Comparison of ENCODE assay signal across 26 mouse cellular contexts in the genomic region with DNA sequence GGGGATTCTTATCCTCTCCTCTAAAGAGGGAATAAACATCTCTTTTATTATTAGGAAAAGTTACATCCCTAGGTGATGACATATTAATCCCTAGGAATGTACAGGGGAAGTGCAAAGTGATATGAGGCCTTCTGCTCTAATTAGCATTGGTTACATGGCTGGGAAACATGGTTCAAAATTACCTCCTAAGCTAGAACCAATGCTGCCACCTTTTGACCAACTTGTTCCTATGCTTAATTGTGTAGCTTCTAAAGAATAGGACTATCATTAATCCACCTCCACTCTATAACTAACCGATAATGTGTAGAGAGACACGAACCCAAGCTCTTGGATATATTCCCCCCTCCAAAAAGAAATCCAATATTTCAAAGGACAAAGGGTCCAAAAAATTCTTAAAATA. TPM values are rescaled to one million over a fixed set of nuclear protein-coding genes. Genes with fewer than 3 reads are reported as not detected.
DNase-seq lines count a peak whose midpoint lies in the region; ATAC-seq and TF ChIP-seq lines count a peak whose summit lies in the region.
"Had no signal": no experiment of that assay in that cellular context is flagged by ENCODE, and none has a peak within 500 bp of the region (broad histone marks: within the 10 kb centered on the region; RNA-seq: fewer than 3 reads in every experiment).

No protein-coding gene starts in this region.

- no peak overlapping the region for H3K4me3 ChIP-seq in intestine, postnatal 0 days (ENCODE audit: low read depth, low read length)
- H3K4me3 ChIP-seq in intestine, embryonic 16.5 days (ENCODE audit: low read length): no peak overlapping the region
- no peak overlapping the region for H3K4me3 ChIP-seq in liver, postnatal 0 days (ENCODE audit: low read depth, low read length)
- no peak overlapping the region for H3K4me3 ChIP-seq in liver, embryonic 12.5 days
- no peak overlapping the region for H3K4me3 ChIP-seq in CH12.LX (replicated peaks in 1 of 3; ENCODE audit: low read depth in 2 of 3, low read length in 2 of 3, poor library complexity in 1 of 3)
- H3K4me3 ChIP-seq: forebrain, embryonic 15.5 days; intestine, embryonic 15.5 days; limb, embryonic 13.5 days; midbrain, embryonic 15.5 days; myocyte had no signal

- no peak for TF ChIP-seq POLR2A in CH12.LX (IDR thresholded peaks at IDR 0.05; ENCODE audit: low read depth, low read length)
- no peak for TF ChIP-seq POLR2A in brain, embryonic 14.5 days (IDR thresholded peaks at IDR 0.05; ENCODE audit: borderline replicate concordance, extremely low read depth, insufficient read depth, insufficient read length, poor library complexity, severe bottlenecking)

- no peak for ATAC-seq in intestine, postnatal 0 days
- no peak for ATAC-seq in intestine, embryonic 16.5 days
- no peak for ATAC-seq in liver, postnatal 0 days
- ATAC-seq in liver, embryonic 12.5 days: no peak
- ATAC-seq: activated CD4-positive, CD25-positive, alpha-beta regulatory T cell, adult 4 months; forebrain, embryonic 15.5 days; intestine, embryonic 15.5 days; midbrain, embryonic 15.5 days had no signal

- peak; percentile 53 for TF ChIP-seq RAD21 in CH12.LX (IDR thresholded peaks at IDR 0.05; ENCODE audit: low read depth, low read length)

- dilution Hi-C loops in CH12.LX (cut with MboI; ENCODE audit: extremely low pct_ligation_motif_present, extremely low pct_unique_long_range_greater_than_20kb, low sequenced_read_pairs): no loop called here

- peak; percentile 65 for TF ChIP-seq CTCF in intestine, postnatal 0 days (IDR thresholded peaks at IDR 0.05; ENCODE audit: low read depth)
- TF ChIP-seq CTCF in liver, postnatal 0 days (IDR thresholded peaks at IDR 0.05; ENCODE audit: low read depth): peak; percentile 26; the same call in 1 of the 2 replicates
- TF ChIP-seq CTCF in CH12.LX (conservative IDR thresholded peaks at IDR 0.05 in 1 of 2, IDR thresholded peaks at IDR 0.05 in 1 of 2; ENCODE audit: low read depth in 2 of 2, low read length in 2 of 2): peak in 1 of 2 experiments; percentile 59; a peak in 2 of 4 replicates
- TF ChIP-seq CTCF in brain, embryonic 14.5 days (IDR thresholded peaks at IDR 0.05; ENCODE audit: borderline replicate concordance, extremely low read depth, insufficient read depth, insufficient read length): no peak

- H3K27ac ChIP-seq in intestine, postnatal 0 days (ENCODE audit: low read depth, low read length): no peak overlapping the region
- no peak overlapping the region for H3K27ac ChIP-seq in intestine, embryonic 16.5 days (ENCODE audit: low read length)
- H3K27ac ChIP-seq in liver, postnatal 0 days (ENCODE audit: low read depth): no peak overlapping the region
- H3K27ac ChIP-seq in liver, embryonic 12.5 days: no peak overlapping the region
- H3K27ac ChIP-seq in CH12.LX (ENCODE audit: insufficient read depth, low read depth): no peak overlapping the region
- H3K27ac ChIP-seq: forebrain, embryonic 15.5 days; hindbrain, embryonic 14.5 days; intestine, embryonic 15.5 days; limb, embryonic 13.5 days; midbrain, embryonic 15.5 days had no signal

- H3K4me1 ChIP-seq in intestine, postnatal 0 days (replicated peaks; ENCODE audit: control insufficient read depth, insufficient read depth, low read length): no peaks in the 10 kb centered on the region
- no peaks in the 10 kb centered on the region for H3K4me1 ChIP-seq in intestine, embryonic 16.5 days (ENCODE audit: control insufficient read depth, insufficient read depth, low read length)
- H3K4me1 ChIP-seq in liver, postnatal 0 days (ENCODE audit: insufficient read depth): no peaks in the 10 kb centered on the region
- H3K4me1 ChIP-seq in liver, embryonic 12.5 days: no peaks in the 10 kb centered on the region
- H3K4me1 ChIP-seq in CH12.LX (ENCODE audit: control insufficient read depth in 1 of 2, insufficient read depth in 2 of 2): no peaks in the 10 kb centered on the region
- H3K4me1 ChIP-seq: forebrain, embryonic 15.5 days; intestine, embryonic 15.5 days; limb, embryonic 13.5 days; midbrain, embryonic 15.5 days had no signal

- no peak for DNase-seq in liver, postnatal 0 days
- peak; percentile 7 for DNase-seq in CH12.LX (ENCODE audit: extremely low read depth)
- peak; percentile 4 for DNase-seq in brain, embryonic 14.5 days (ENCODE audit: low read depth)
- DNase-seq in urinary bladder, postnatal 14 days (ENCODE audit: low spot score): no peak
- DNase-seq: adrenal gland, postnatal 14 days; cerebellum, adult 18-20 months; cerebellum, postnatal 25 days; embryo, embryonic 11 days; kidney, postnatal 25 days; thymus, postnatal 36 days had no signal

- TF ChIP-seq EP300 in liver, postnatal 0 days (IDR thresholded peaks at IDR 0.05; ENCODE audit: low read depth): no peak
- TF ChIP-seq EP300 in CH12.LX (IDR thresholded peaks at IDR 0.05; ENCODE audit: low read length): no peak

- H3K9me3 ChIP-seq in intestine, postnatal 0 days (ENCODE audit: control insufficient read depth): no peaks in the 10 kb centered on the region
- H3K9me3 ChIP-seq in intestine, embryonic 16.5 days (ENCODE audit: control insufficient read depth, low read length): no peaks in the 10 kb centered on the region
- no peaks in the 10 kb centered on the region for H3K9me3 ChIP-seq in liver, postnatal 0 days (ENCODE audit: low read length)
- H3K9me3 ChIP-seq in liver, embryonic 12.5 days (replicated peaks): no peaks in the 10 kb centered on the region
- no peaks in the 10 kb centered on the region for H3K9me3 ChIP-seq in CH12.LX (replicated peaks; ENCODE audit: low read length)
- H3K9me3 ChIP-seq: forebrain, embryonic 15.5 days; intestine, embryonic 15.5 days; limb, embryonic 13.5 days; midbrain, embryonic 15.5 days had no signal

- WGBS in intestine, postnatal 0 days: 87% methylated on average over 2 of the region's 2 CpGs
- whole genome bisulfite sequencing in intestine, embryonic 16.5 days: 91% methylated on average over 2 of the region's 2 CpGs
- WGBS in liver, postnatal 0 days (ENCODE audit: insufficient replicate concordance): 66% methylated on average over 2 of the region's 2 CpGs
- 70% methylated on average over 2 of the region's 2 CpGs for WGBS in liver, embryonic 12.5 days (ENCODE audit: insufficient replicate concordance)

- no peaks in the 10 kb centered on the region for H3K79me2 ChIP-seq in CH12.LX (replicated peaks; ENCODE audit: control insufficient read depth, extremely low read depth, insufficient read depth, poor library complexity, severe bottlenecking)

- H3K27me3 ChIP-seq in intestine, postnatal 0 days (replicated peaks; ENCODE audit: control insufficient read depth, insufficient read depth, low read length): no peaks in the 10 kb centered on the region; the same call in 1 of the 2 replicates
- H3K27me3 ChIP-seq in intestine, embryonic 16.5 days (replicated peaks; ENCODE audit: control insufficient read depth, insufficient read depth, low read length): no peaks in the 10 kb centered on the region
- H3K27me3 ChIP-seq in liver, postnatal 0 days (ENCODE audit: insufficient read depth, low read length): 0 out of 2 replicates have a peak, but pooled peaks cover 3% of the 10 kb centered on the region
- H3K27me3 ChIP-seq in liver, embryonic 12.5 days (replicated peaks): no peaks in the 10 kb centered on the region
- no peaks in the 10 kb centered on the region for H3K27me3 ChIP-seq in CH12.LX (replicated peaks)
- H3K27me3 ChIP-seq: forebrain, embryonic 15.5 days; intestine, embryonic 15.5 days; limb, embryonic 13.5 days; midbrain, embryonic 15.5 days had no signal

- in situ Hi-C loops in CH12.LX (cut with MboI; ENCODE audit: low pct_ligation_motif_present, low pct_unique_long_range_greater_than_20kb, low sequenced_read_pairs): loop anchor here (25.0 kb wide), 1 partner anchor 282 kb away; no protein-coding TSS in a partner anchor

- no peak overlapping the region for H3K4me2 ChIP-seq in intestine, postnatal 0 days (replicated peaks; ENCODE audit: low read depth)
- H3K4me2 ChIP-seq in intestine, embryonic 16.5 days (ENCODE audit: low read depth, low read length): no peak overlapping the region
- no peak overlapping the region for H3K4me2 ChIP-seq in liver, postnatal 0 days (ENCODE audit: low read depth, low read length)
- no peak overlapping the region for H3K4me2 ChIP-seq in liver, embryonic 12.5 days
- no peak overlapping the region for H3K4me2 ChIP-seq in CH12.LX (ENCODE audit: insufficient read depth, low read depth, poor library complexity, severe bottlenecking)
- H3K4me2 ChIP-seq: forebrain, embryonic 15.5 days; heart, embryonic 11.5 days; hindbrain, embryonic 14.5 days; intestine, embryonic 15.5 days; limb, embryonic 13.5 days; midbrain, embryonic 15.5 days had no signal

- H3K9ac ChIP-seq in intestine, postnatal 0 days (ENCODE audit: low read depth, low read length): no peak overlapping the region
- no peak overlapping the region for H3K9ac ChIP-seq in intestine, embryonic 16.5 days (ENCODE audit: low read depth, low read length)
- no peak overlapping the region for H3K9ac ChIP-seq in liver, postnatal 0 days (replicated peaks)
- no peak overlapping the region for H3K9ac ChIP-seq in liver, embryonic 12.5 days
- no peak overlapping the region for H3K9ac ChIP-seq in CH12.LX (ENCODE audit: insufficient read depth, low read depth)
- H3K9ac ChIP-seq: forebrain, embryonic 15.5 days; hindbrain, embryonic 14.5 days; intestine, embryonic 15.5 days; limb, embryonic 13.5 days; midbrain, embryonic 15.5 days had no signal

- no peaks in the 10 kb centered on the region for H3K36me3 ChIP-seq in intestine, postnatal 0 days (ENCODE audit: control insufficient read depth, insufficient read depth)
- no peaks in the 10 kb centered on the region for H3K36me3 ChIP-seq in intestine, embryonic 16.5 days (ENCODE audit: control insufficient read depth, insufficient read depth, low read length)
- H3K36me3 ChIP-seq in liver, postnatal 0 days (replicated peaks; ENCODE audit: insufficient read depth, low read length): no peaks in the 10 kb centered on the region
- H3K36me3 ChIP-seq in liver, embryonic 12.5 days: no peaks in the 10 kb centered on the region
- no peaks in the 10 kb centered on the region for H3K36me3 ChIP-seq in CH12.LX (replicated peaks in 1 of 2; ENCODE audit: control insufficient read depth in 1 of 2, insufficient read depth in 1 of 2, low read length in 1 of 2)
- H3K36me3 ChIP-seq: forebrain, embryonic 15.5 days; intestine, embryonic 15.5 days; limb, embryonic 13.5 days; midbrain, embryonic 15.5 days had no signal

RNA-seq across cellular contexts. Expression of a gene that starts 3.4 kb away (rescaled TPM):
- polyA plus RNA-seq in intestine, postnatal 0 days (2015; fragmentation: Nextera tagmentation; extraction: Ambion mirVana): 0.12 TPM in 1 of 2 replicates, not detected in the other
- polyA plus RNA-seq in intestine, embryonic 16.5 days (2015; fragmentation: Nextera tagmentation; extraction: Ambion mirVana): 0.10 TPM in 1 of 2 replicates, not detected in the other
- not detected in 2 replicates for polyA plus RNA-seq in liver, postnatal 0 days (2015; fragmentation: Nextera tagmentation; extraction: Ambion mirVana)
- polyA plus RNA-seq in liver, embryonic 12.5 days (2016; fragmentation: Nextera tagmentation; extraction: Ambion mirVana): 0.07 TPM in 1 of 2 replicates, not detected in the other
- total RNA-seq in CH12.LX (2012; rRNA removed) (not detected in 2 replicates), CH12.LX (2014; rRNA removed) (not detected in 2 replicates)
- not detected in 2 replicates for polyA plus RNA-seq in CH12.LX (2012; ENCODE audit: insufficient read length, low read depth)
- polyA plus RNA-seq in brain, embryonic 14.5 days (2012; rRNA removed): 0.26 and 0.39 TPM in 2 replicates
- total RNA-seq: adrenal gland, postnatal 14 days; left cerebral cortex, postnatal 14 days; megakaryocyte, adult 5-6 weeks had no signal
- polyA plus RNA-seq: activated CD4-positive, CD25-positive, alpha-beta regulatory T cell, adult 4 months; hindbrain, embryonic 14.5 days; intestine, embryonic 15.5 days; liver, embryonic 16.5 days; midbrain, embryonic 15.5 days had no signal

RNA-seq across cellular contexts. Expression of a gene that starts 43.8 kb away (rescaled TPM):
- polyA plus RNA-seq in intestine, postnatal 0 days (2015; fragmentation: Nextera tagmentation; extraction: Ambion mirVana): 1.4 and 2.0 TPM in 2 replicates
- polyA plus RNA-seq in intestine, embryonic 16.5 days (2015; fragmentation: Nextera tagmentation; extraction: Ambion mirVana): 1.3 and 1.5 TPM in 2 replicates
- 0.02 and 0.04 TPM in 2 replicates for polyA plus RNA-seq in liver, postnatal 0 days (2015; fragmentation: Nextera tagmentation; extraction: Ambion mirVana)
- polyA plus RNA-seq in liver, embryonic 12.5 days (2016; fragmentation: Nextera tagmentation; extraction: Ambion mirVana): 0.08 and 0.14 TPM in 2 replicates
- not detected in 2 replicates for total RNA-seq in CH12.LX (2012; rRNA removed)
- not detected in 2 replicates for total RNA-seq in CH12.LX (2014; rRNA removed)
- polyA plus RNA-seq in CH12.LX (2012; ENCODE audit: insufficient read length, low read depth): not detected in 2 replicates
- 0.01 and 0.03 TPM in 2 replicates for polyA plus RNA-seq in brain, embryonic 14.5 days (2012; rRNA removed)
- total RNA-seq: layer of hippocampus, postnatal 14 days; left cerebral cortex, postnatal 14 days; megakaryocyte, adult 5-6 weeks had no signal
- polyA plus RNA-seq: activated CD4-positive, CD25-positive, alpha-beta regulatory T cell, adult 4 months; forebrain, embryonic 15.5 days; heart, embryonic 11.5 days; hindbrain, embryonic 14.5 days; limb, embryonic 13.5 days; midbrain, embryonic 15.5 days; neural tube, embryonic 14.5 days had no signal

Comparison
In these comparisons a context has a peak if more than half of its experiments do, and no peak if none do; other contexts are left out.
1. DNase-seq: peak in CH12.LX (single experiment) and brain, embryonic 14.5 days (single experiment); none in liver, postnatal 0 days (single experiment) and urinary bladder, postnatal 14 days (single experiment).